Mouse (Mus musculus) intestine, embryonic 15.5 days (tissue): ENCODE measurements around the gene Hip1r. TPM values are rescaled to one million over a fixed set of nuclear protein-coding genes. Genes with fewer than 3 reads are reported as not detected.

Source experiments
- ATAC-seq: fragments of 200-750 bp; cut with Nextera tagmentation; 2 replicates; pipeline ENCODE4 v1.8.0; 2017; ENCODE audit warnings: moderate TSS enrichment, moderate library complexity
- H3K27ac ChIP-seq: fragments of 300-500 bp; sonication (generic); 2 replicates; pipeline ENCODE4 v1.5.1; 2015; ENCODE audit warnings: mild to moderate bottlenecking, inconsistent platforms
- H3K27me3 ChIP-seq: fragments of 300-500 bp; sonication (generic); replicated peaks from 2 replicates; pipeline ENCODE4 v1.6.1; 2015; ENCODE audit warnings: inconsistent platforms
- H3K36me3 ChIP-seq: fragments of 300-500 bp; sonication (generic); 2 replicates; pipeline ENCODE4 v1.6.1; 2015; ENCODE audit warnings: inconsistent platforms
- H3K4me1 ChIP-seq: fragments of 300-500 bp; sonication (generic); replicated peaks from 2 replicates; pipeline ENCODE4 v1.6.1; 2015; ENCODE audit warnings: inconsistent platforms
- H3K4me2 ChIP-seq: fragments of 300-500 bp; sonication (generic); replicated peaks from 2 replicates; pipeline ENCODE4 v1.6.1; 2015; ENCODE audit warnings: mild to moderate bottlenecking, inconsistent platforms
- H3K4me3 ChIP-seq: fragments of 300-500 bp; sonication (generic); replicated peaks from 2 replicates; pipeline ENCODE4 v1.5.1; 2015; ENCODE audit warnings: inconsistent platforms
- H3K9ac ChIP-seq: fragments of 300-500 bp; sonication (generic); 2 replicates; pipeline ENCODE4 v1.6.1; 2015; ENCODE audit warnings: inconsistent platforms
- H3K9me3 ChIP-seq: fragments of 300-500 bp; sonication (generic); 2 replicates; pipeline ENCODE4 v1.6.1; 2016; ENCODE audit warnings: inconsistent platforms
- WGBS: fragments of 180-500 bp; shearing (Covaris S2); methylation state at CpG from one replicate; pipeline ENCODE4 v1.1.7; 2015; 5-methylcytosine and 5-hydroxymethylcytosine counted together
- polyA plus RNA-seq: library from polyadenylated mRNA; unstranded; fragments of >200 nt; fragmentation: Nextera tagmentation; extraction: Ambion mirVana; gene quantifications from 2 replicates; pipeline ENCODE4 v1.2.1, GENCODE M21; 2015

Hip1r gene
- polyA plus RNA-seq, 1 experiment from 2014 or later = 26.0 TPM

DNA sequence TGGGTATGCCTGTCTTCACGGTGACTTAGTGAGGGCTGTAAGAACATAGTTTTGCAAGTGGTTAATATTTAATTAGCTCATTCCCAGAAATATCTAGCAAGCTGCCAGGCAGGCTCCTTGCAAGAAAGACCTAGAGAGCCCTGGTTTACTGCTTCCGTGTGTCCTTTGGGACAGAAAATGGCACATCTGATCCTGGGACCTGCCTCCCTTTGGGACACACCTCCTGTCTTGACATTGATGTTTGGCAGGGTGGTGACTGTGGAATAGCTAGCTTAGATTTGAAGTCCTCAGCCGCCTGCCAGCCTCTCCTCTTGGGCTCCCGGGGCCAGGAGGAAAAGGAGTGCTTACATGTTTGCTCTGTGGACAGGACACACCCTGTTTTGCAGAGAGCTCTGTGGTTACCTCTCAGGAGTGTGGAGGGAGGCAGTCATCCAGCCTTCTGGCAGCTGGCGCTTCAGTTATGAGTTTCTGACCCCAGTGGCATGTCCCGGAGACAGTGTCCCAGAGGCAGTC is 2.3 kb downstream of the Hip1r start:
- Histone ChIP-seq H3K4me3 (peak overlapping the region; percentile 81; the same call in 1 of the 2 replicates), H3K9ac (no peak overlapping the region), H3K4me2 (peak overlapping the region; percentile 89), H3K9me3 (no peaks in the 10 kb centered on the region), H3K27ac (peak overlapping the region; percentile 77), H3K27me3 (peaks cover 3% of the 10 kb centered on the region), H3K4me1 (peaks cover 23% of the 10 kb centered on the region), H3K36me3 (no peaks in the 10 kb centered on the region)
- peak; percentile 66 for ATAC-seq
- 42% methylated on average over 6 of the region's 6 CpGs for WGBS

DNA sequence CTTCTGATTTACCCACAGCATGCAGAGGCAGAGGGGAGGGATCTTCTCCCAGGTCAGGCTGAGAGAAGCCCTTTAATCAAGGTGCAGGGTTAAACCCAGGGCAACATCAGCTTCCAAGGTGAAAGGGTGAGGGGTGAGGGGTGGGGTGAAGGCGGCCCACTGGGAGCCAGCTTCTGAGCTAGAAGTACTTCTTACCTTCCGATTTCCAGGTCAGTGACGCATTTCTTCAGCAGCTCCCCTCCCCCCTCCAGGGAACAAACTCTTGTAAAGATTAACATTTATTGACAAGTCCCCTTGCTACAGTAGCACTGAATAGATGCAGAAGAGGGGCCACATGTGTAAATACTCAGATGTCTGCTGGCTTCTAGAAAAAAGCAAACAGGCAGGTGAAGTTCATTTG is 3.8 kb downstream of the Hip1r start:
- Histone ChIP-seq H3K9ac (no peak overlapping the region), H3K4me2 (peak overlapping the region; percentile 89; the same call in 1 of the 2 replicates), H3K9me3 (no peaks in the 10 kb centered on the region), H3K4me1 (peaks cover 23% of the 10 kb centered on the region), H3K27ac (peak overlapping the region; percentile 77; the same call in 1 of the 2 replicates), H3K4me3 (no peak overlapping the region), H3K27me3 (peaks cover 3% of the 10 kb centered on the region; the same call in 1 of the 2 replicates), H3K36me3 (no peaks in the 10 kb centered on the region)
- 31% methylated on average over 3 of the region's 3 CpGs for WGBS
- ATAC-seq = no peak

DNA sequence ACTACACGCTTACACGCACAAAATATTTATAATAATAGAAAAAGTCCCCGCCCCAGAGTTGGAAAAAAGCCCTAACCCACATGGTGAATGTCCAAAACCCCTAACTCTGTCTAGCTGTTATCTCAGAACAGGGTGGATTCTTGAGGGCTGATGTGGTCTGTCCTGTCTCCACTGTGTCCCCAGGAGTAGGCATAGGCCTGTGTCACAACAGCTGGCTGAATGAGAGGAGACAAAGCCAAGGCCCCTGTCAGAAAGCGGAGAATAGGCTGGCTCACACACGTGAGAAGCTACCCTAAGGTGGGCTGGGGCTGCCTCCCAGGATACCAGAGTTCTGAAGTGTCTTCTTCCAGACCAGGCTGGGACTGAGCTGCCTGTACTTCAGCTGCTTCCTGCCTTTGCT is 4.7 kb downstream of the Hip1r start:
- Histone ChIP-seq H3K4me3 (no peak overlapping the region), H3K9me3 (no peaks in the 10 kb centered on the region), H3K27me3 (peaks cover 2% of the 10 kb centered on the region; the same call in 1 of the 2 replicates), H3K27ac (peak overlapping the region; percentile 13; the same call in 1 of the 2 replicates), H3K36me3 (no peaks in the 10 kb centered on the region), H3K4me1 (peaks cover 28% of the 10 kb centered on the region), H3K9ac (no peak overlapping the region), H3K4me2 (peak overlapping the region; percentile 89)
- 68% methylated on average over 5 of the region's 5 CpGs for WGBS
- no peak for ATAC-seq

DNA sequence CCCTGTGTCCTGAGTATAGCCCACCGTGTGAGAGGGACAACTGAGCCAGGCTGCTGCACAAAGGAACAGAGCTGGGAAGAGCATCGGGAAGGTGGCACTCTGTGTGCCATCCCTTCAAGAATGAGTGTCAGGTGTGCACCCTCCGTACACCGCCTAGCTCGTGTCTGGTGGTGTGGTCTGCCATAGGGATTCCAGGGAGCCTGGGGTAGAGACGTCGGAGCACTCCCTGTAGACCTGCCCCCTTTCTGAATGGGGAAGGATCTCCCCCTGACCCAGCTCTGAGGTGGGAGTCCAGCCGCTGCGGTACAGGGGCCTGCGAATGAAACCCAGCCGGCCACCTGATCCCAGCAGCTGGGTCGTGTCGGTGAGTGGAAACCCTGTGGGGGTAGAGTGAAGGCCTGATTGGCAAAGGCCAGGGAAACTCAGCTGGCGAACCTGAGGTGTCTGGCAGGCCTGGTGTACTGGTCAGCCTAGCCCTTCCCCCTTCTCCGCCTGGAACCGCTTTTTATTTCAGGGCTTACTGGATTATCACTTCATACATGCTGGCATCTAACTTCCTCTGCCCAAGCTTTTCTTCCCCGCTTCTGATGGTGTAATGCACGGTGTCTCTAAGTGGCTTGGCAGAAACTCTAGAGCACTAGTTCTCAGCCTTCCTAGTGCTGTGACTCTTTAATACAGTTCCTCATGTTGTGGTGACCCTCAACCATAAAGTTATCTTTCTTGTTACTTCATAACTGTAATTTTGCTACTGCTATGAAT is 6.0 kb downstream of the Hip1r start:
- no peaks in the 10 kb centered on the region for H3K27me3 ChIP-seq
- H3K9ac ChIP-seq = no peak overlapping the region
- no peak overlapping the region for H3K4me2 ChIP-seq
- H3K27ac ChIP-seq = no peak overlapping the region
- ATAC-seq = no peak
- WGBS = 76% methylated on average over 18 of the region's 18 CpGs
- peaks cover 25% of the 10 kb centered on the region for H3K4me1 ChIP-seq
- H3K9me3 ChIP-seq = no peaks in the 10 kb centered on the region
- H3K36me3 ChIP-seq = no peaks in the 10 kb centered on the region
- H3K4me3 ChIP-seq = no peak overlapping the region

DNA sequence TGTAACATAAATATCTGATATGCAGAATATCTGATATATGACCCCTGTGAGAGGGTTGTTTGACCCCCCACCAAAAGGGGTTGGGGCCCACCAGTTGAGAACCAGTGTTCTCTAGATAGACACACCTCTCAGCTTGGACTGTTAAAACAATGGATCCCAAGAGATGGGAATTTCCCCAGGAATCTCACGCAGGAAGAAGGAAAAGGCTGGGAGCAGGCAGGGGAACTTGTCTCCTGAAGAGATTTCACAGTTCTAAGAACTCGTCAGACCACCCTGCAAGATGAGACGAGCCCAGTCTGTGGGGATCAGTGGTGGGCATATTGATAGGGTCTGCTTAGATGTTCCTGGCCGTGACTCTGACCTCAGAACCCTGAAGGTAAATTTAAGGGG is 6.5 kb downstream of the Hip1r start:
- Histone ChIP-seq H3K9ac (no peak overlapping the region), H3K27ac (no peak overlapping the region)
- no peak for ATAC-seq

DNA sequence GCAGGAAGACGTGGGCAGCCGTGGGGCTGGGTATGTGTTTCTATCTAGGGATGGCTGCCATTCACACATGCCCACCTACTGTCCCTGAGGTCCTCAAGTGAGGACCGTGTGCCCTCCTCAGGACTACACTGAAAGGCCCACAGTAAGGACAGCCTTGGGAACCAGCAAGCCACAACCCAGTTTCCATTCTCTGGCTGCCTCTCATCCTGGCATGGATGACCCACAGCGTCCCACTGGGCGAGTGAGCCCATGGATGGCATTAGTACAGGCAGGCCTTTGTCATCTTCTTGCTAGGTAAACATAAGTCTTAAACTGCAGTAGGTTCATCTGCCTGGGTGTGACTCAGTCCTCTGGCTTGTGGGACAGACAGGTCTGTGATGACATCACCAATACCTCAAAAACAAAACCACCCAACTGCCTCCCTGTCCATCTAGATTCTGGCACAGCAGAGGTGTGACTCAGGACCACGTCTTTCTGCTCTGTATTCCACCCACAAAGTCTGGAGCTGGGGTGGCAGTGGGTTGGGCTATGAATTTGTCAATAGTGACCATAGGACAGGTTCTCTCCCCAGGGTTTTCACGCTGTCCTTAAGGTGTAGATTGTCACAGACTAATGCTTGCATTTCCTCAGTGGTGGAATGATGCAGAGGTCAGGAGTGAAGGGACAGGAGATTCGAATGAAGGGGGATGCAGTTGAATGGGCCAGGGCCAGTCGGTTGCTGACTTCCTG is 7.3 kb downstream of the Hip1r start:
- H3K4me3 ChIP-seq = no peak overlapping the region
- no peaks in the 10 kb centered on the region for H3K27me3 ChIP-seq
- H3K36me3 ChIP-seq = no peaks in the 10 kb centered on the region
- no peak for ATAC-seq
- H3K4me2 ChIP-seq = no peak overlapping the region
- no peak overlapping the region for H3K27ac ChIP-seq
- no peaks in the 10 kb centered on the region for H3K9me3 ChIP-seq
- H3K4me1 ChIP-seq = peaks cover 25% of the 10 kb centered on the region
- 76% methylated on average over 9 of the region's 9 CpGs for WGBS
- no peak overlapping the region for H3K9ac ChIP-seq

More for the DNA sequence above, 6.5 kb downstream of the Hip1r start:
- Histone ChIP-seq H3K4me3 (no peak overlapping the region), H3K4me1 (peaks cover 25% of the 10 kb centered on the region), H3K4me2 (no peak overlapping the region), H3K9me3 (no peaks in the 10 kb centered on the region), H3K27me3 (no peaks in the 10 kb centered on the region), H3K36me3 (no peaks in the 10 kb centered on the region)
- WGBS = 64% methylated on average over 4 of the region's 4 CpGs

DNA sequence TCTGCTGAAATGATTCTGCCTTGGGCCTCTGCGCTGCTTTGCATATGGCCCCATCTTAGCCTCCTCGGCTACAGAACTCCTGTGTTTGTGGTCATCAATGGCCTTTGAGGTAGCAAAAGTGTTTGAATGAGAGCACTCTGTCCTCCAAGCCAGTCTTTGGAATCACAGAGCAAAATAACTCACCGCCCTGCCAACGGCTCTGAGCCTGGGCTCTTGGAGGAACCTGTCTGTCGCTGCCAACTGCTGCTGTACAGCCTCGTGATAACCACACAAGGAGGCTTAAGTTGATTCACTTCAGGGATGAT is 7.8 kb downstream of the Hip1r start:
- Histone ChIP-seq H3K36me3 (no peaks in the 10 kb centered on the region), H3K4me2 (no peak overlapping the region), H3K9me3 (no peaks in the 10 kb centered on the region), H3K9ac (no peak overlapping the region), H3K4me3 (no peak overlapping the region), H3K4me1 (peaks cover 25% of the 10 kb centered on the region), H3K27ac (no peak overlapping the region), H3K27me3 (no peaks in the 10 kb centered on the region)
- no peak for ATAC-seq
- WGBS = 70% methylated on average over 6 of the region's 6 CpGs

DNA sequence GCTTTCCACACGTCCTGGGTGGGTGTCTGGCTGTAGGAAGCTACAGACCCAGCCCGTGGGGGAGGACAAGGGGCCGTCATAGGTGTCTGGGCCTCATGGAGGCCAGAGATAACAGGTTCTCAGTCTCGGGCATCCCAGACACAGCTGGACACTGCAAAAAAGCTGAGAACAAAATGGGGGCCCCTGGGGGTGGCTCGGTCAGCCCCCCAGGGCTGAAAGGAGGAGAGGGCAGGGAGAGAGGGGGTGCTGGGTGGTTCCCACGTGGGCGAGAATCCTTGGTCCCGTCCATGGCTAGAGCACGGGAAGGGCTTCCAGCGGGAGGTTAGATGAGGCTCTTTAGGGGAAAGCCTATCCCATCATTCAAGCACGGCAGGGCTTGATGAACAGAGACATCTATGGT is 9.4 kb downstream of the Hip1r start:
- Histone ChIP-seq H3K4me2 (no peak overlapping the region), H3K4me3 (no peak overlapping the region), H3K36me3 (no peaks in the 10 kb centered on the region), H3K4me1 (peaks cover 30% of the 10 kb centered on the region), H3K27ac (no peak overlapping the region), H3K9ac (no peak overlapping the region), H3K9me3 (no peaks in the 10 kb centered on the region), H3K27me3 (no peaks in the 10 kb centered on the region)
- ATAC-seq = no peak
- 65% methylated on average over 11 of the region's 11 CpGs for WGBS

DNA sequence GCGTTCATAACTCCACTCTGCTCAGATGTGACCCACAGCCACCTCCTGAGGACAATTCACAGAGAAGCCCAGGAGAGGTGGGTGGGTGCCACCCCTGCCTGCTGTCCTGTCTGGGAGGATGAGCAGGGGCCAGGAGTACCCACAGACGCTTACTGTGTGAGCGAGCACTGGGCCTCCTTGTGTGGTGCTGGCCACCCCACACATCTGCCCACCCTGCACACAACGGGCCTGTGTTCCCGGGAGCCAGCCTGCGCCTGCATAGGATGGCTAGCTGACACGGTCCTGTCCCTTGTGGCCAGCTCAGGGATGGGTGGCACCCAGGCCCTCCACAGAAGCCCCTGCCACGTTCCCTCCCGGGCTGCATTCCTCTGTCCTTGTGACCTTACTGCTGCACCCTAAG is 12.0 kb downstream of the Hip1r start:
- H3K27ac ChIP-seq = no peak overlapping the region
- WGBS = 70% methylated on average over 9 of the region's 9 CpGs
- peaks cover 24% of the 10 kb centered on the region for H3K4me1 ChIP-seq

DNA sequence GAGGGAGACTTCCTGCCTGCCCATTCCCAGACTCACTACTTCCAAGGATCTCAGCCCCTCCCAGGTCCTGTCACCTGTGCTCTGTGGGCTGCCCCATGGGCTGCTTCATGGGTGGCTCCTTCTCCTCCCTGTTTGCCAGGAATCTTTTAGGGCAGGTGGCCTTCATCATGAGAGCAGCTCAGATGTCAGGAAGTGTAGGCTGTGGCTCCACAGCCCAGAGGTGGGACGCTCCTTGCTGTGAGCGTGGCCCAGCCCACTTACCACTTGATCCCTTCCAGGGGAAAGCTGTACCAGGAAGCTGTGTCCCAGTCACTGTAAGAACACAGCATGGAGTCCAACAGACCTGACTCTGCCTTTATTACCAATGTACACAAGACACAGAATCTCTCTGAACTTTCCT is 13.5 kb downstream of the Hip1r start:
- no peaks in the 10 kb centered on the region for H3K9me3 ChIP-seq
- 0 out of 2 replicates have a peak overlapping the region, but pooled peaks have one; percentile 10 for H3K9ac ChIP-seq
- H3K4me1 ChIP-seq = peaks cover 30% of the 10 kb centered on the region
- peak overlapping the region; percentile 84 for H3K27ac ChIP-seq
- H3K4me3 ChIP-seq = no peak overlapping the region
- no peaks in the 10 kb centered on the region for H3K36me3 ChIP-seq
- no peaks in the 10 kb centered on the region for H3K27me3 ChIP-seq
- peak overlapping the region; percentile 24; the same call in 1 of the 2 replicates for H3K4me2 ChIP-seq
- ATAC-seq = peak; percentile 88
- WGBS = 31% methylated on average over 2 of the region's 2 CpGs

More for the DNA sequence above, 12.0 kb downstream of the Hip1r start:
- no peaks in the 10 kb centered on the region for H3K9me3 ChIP-seq
- no peaks in the 10 kb centered on the region for H3K36me3 ChIP-seq
- H3K27me3 ChIP-seq = no peaks in the 10 kb centered on the region
- no peak overlapping the region for H3K9ac ChIP-seq
- no peak for ATAC-seq
- H3K4me3 ChIP-seq = no peak overlapping the region
- no peak overlapping the region for H3K4me2 ChIP-seq

DNA sequence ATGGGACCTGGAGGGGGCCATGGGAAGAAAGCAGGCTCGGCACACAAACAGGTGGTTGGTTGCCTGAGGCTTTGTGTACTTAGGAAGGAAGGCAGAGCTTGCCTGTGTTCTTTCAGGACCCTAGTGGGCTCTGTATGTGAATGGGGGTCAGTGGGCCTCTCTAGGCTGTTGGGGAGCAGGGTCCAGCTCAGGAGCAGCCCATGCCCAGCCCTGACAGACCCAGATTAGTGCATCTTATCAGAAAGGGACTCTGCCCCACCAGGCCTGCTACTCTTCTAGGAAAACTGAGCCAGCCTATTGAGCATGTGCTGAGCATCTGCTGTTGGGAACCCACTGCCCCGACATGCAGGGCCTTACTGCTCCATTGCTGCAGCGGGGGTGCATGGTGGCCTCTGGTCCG is 14.1 kb downstream of the Hip1r start:
- Histone ChIP-seq H3K9ac (no peak overlapping the region), H3K27me3 (no peaks in the 10 kb centered on the region), H3K4me2 (peak overlapping the region; percentile 24), H3K4me1 (peaks cover 36% of the 10 kb centered on the region), H3K36me3 (no peaks in the 10 kb centered on the region), H3K27ac (peak overlapping the region; percentile 84), H3K9me3 (no peaks in the 10 kb centered on the region), H3K4me3 (no peak overlapping the region)
- 60% methylated on average over 4 of the region's 4 CpGs for WGBS
- ATAC-seq = peak; percentile 73

DNA sequence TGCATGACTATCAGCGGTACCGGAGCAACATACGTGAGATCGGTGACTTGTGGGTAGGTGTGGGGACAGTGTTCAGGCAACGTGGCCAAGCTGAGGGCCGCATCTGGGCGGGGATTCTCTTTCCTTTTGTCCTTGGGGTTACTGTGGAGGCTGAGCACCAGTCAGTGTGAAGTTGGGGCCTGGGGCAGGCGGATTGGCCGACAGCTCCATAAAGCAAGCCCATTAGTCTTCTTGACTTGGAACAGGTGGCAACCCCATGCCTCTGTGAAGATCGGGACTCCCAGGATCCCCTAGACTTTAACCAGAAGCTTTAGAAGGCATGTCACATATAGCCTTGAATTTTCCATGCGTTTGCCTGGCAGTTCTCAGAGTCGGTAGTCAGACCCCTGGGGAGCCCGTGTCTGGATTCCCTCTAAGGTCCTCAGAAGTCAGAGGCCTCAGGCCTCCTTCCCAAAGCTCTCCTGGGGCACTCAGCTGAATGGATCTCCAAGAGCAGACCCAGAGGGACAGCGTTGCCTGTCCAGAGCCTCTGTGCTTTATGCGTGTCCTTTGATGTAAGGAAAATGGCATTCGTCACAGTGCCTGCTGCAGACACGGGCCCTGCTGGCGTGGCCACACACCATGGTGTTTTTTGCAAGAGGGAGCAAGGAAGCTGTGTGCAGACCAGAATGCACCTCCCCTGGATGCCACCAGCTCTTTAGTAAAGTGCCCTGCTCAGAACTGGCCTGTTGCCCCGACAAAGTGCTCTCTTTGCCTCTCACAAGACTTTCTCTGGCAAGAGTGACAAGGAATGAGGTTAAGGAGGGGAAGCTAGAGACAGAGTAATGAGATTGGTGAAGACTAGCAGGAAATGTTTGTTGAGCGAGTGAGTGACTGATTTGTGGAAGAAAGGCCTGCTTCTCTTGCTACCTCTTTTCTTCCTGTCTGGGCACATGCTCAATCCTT is 16.8 kb downstream of the Hip1r start:
- Histone ChIP-seq H3K9ac (no peak overlapping the region), H3K36me3 (no peaks in the 10 kb centered on the region), H3K4me2 (no peak overlapping the region), H3K27ac (no peak overlapping the region), H3K9me3 (no peaks in the 10 kb centered on the region), H3K4me1 (peaks cover 36% of the 10 kb centered on the region), H3K4me3 (no peak overlapping the region), H3K27me3 (no peaks in the 10 kb centered on the region)
- no peak for ATAC-seq
- WGBS = 66% methylated on average over 20 of the region's 20 CpGs
